Comparison of ENCODE assay signal across 7 mouse cellular contexts in genomic region chr17:26466741-26467150, GRCm38 (mm10). TPM values are rescaled to one million over a fixed set of nuclear protein-coding genes. Genes with fewer than 3 reads are reported as not detected.
A peak's percentile ranks its signal among the peaks of the same experiment; 100 is the strongest.
DNase-seq lines count a peak whose midpoint lies in the region; ATAC-seq and TF ChIP-seq lines count a peak whose summit lies in the region.

No protein-coding gene starts in this region.

- H3K4me2 ChIP-seq in midbrain, embryonic 16.5 days (ENCODE audit: low read length): peak overlapping the region; percentile 39

- DNase-seq in adrenal gland, adult 2 months: peak; percentile 76
- peak; percentile 75 to 77 for DNase-seq in gastrocnemius, postnatal 36 days
- peak; percentile 70 for DNase-seq in kidney, adult 11 months
- DNase-seq in limb, embryonic 10.5 days (ENCODE audit: low spot score): peak; percentile 91
- DNase-seq in spleen, postnatal 36 days (ENCODE audit: low spot score in 2 of 2): peak; percentile 59 to 62

- H3K36me3 ChIP-seq in limb, embryonic 10.5 days: no peaks in the 10 kb centered on the region
- no peaks in the 10 kb centered on the region for H3K36me3 ChIP-seq in midbrain, embryonic 16.5 days (ENCODE audit: control insufficient read depth, insufficient read depth, low read length)

- H3K9ac ChIP-seq in midbrain, embryonic 16.5 days (ENCODE audit: low read depth, low read length): 0 out of 2 replicates have a peak overlapping the region, but pooled peaks have one; percentile 30

- H3K27me3 ChIP-seq in limb, embryonic 10.5 days (ENCODE audit: low read depth, poor library complexity, severe bottlenecking): 0 out of 2 replicates have a peak, but pooled peaks cover 14% of the 10 kb centered on the region
- peaks cover 7% of the 10 kb centered on the region; the same call in 1 of the 2 replicates for H3K27me3 ChIP-seq in midbrain, embryonic 16.5 days (ENCODE audit: control insufficient read depth, insufficient read depth, low read depth, low read length)

- peak; percentile 43; the same call in 1 of the 2 replicates for ATAC-seq in midbrain, embryonic 16.5 days

- no peak for TF ChIP-seq POLR2A in cortical plate, adult 2 months (IDR thresholded peaks at IDR 0.05; ENCODE audit: extremely low read depth, insufficient read depth, low read length)

- H3K4me1 ChIP-seq in cortical plate, adult 2 months (ENCODE audit: control insufficient read depth, insufficient read depth, low read length): peaks cover 1% of the 10 kb centered on the region; the same call in 1 of the 2 replicates
- 0 out of 2 replicates have a peak, but pooled peaks cover 12% of the 10 kb centered on the region for H3K4me1 ChIP-seq in limb, embryonic 10.5 days
- H3K4me1 ChIP-seq in midbrain, embryonic 16.5 days (ENCODE audit: control insufficient read depth, insufficient read depth, low read length): peaks cover 6% of the 10 kb centered on the region

- WGBS in limb, embryonic 10.5 days: 10% methylated on average over 4 of the region's 4 CpGs
- WGBS in midbrain, embryonic 16.5 days: under 1% methylated on average over 4 of the region's 4 CpGs

- TF ChIP-seq CTCF in cortical plate, adult 2 months (IDR thresholded peaks at IDR 0.05; ENCODE audit: extremely low read depth, insufficient read depth, low read length): peak; percentile 89

- H3K4me3 ChIP-seq in cortical plate, adult 2 months (ENCODE audit: insufficient read depth, low read length): no peak overlapping the region
- peak overlapping the region; percentile 29 for H3K4me3 ChIP-seq in limb, embryonic 10.5 days
- no peak overlapping the region for H3K4me3 ChIP-seq in midbrain, embryonic 16.5 days (ENCODE audit: low read depth, low read length)

- no peaks in the 10 kb centered on the region for H3K9me3 ChIP-seq in limb, embryonic 10.5 days (replicated peaks)
- H3K9me3 ChIP-seq in midbrain, embryonic 16.5 days (replicated peaks; ENCODE audit: control insufficient read depth, low read length, poor library complexity, severe bottlenecking): no peaks in the 10 kb centered on the region

- intact Hi-C loops in gastrocnemius, postnatal 36 days (cut with DNase I): loop anchor here (2.0 kb wide), 2 partner anchors 42 to 172 kb away; no protein-coding TSS in a partner anchor

- no peak overlapping the region for H3K27ac ChIP-seq in cortical plate, adult 2 months (ENCODE audit: insufficient read depth, low read length)
- peak overlapping the region; percentile 66; the same call in 1 of the 2 replicates for H3K27ac ChIP-seq in limb, embryonic 10.5 days
- H3K27ac ChIP-seq in midbrain, embryonic 16.5 days (ENCODE audit: low read length): no peak overlapping the region

RNA-seq across cellular contexts. Expression of gene Neurl1b, which starts 52.1 kb away (rescaled TPM):
- total RNA-seq in adrenal gland, adult 2 months (2021): 10 to 100 TPM; 31.7 to 48.5 TPM
- polyA plus RNA-seq in adrenal gland, adult 2 months (2012; rRNA removed): 142 and 152 TPM in 2 replicates
- polyA plus RNA-seq in cortical plate, adult 2 months (2012; rRNA removed): 53.4 and 56.8 TPM in 2 replicates
- total RNA-seq in gastrocnemius, postnatal 36 days (2021): 1 to 10 TPM; 2.6 to 3.7 TPM
- polyA plus RNA-seq in limb, embryonic 10.5 days (2016; fragmentation: Nextera tagmentation; extraction: Ambion mirVana): 0.05 and 0.10 TPM in 2 replicates
- 2.0 and 2.3 TPM in 2 replicates for polyA plus RNA-seq in midbrain, embryonic 16.5 days (2015; fragmentation: Nextera tagmentation; extraction: Ambion mirVana)

Comparison
In these comparisons a context has a peak if more than half of its experiments do, and no peak if none do; other contexts are left out.
1. RNA of gene Neurl1b, which starts 52.1 kb away (polyA plus RNA-seq): 142 to 152 TPM in adrenal gland, adult 2 months and 53.4 to 56.8 TPM in cortical plate, adult 2 months; 2.0 to 2.3 TPM in midbrain, embryonic 16.5 days and 0.05 to 0.10 TPM in limb, embryonic 10.5 days; every median in the first group is over 10 times any median in the second.
2. Peak in every context shown above with its lines, with median percentiles within 50 percentile points of each other: DNase-seq.